Mouse (Mus musculus): ENCODE data around the gene Cxcl10. TPM values are rescaled to one million over a fixed set of nuclear protein-coding genes. Genes with fewer than 3 reads are reported as not detected.
A peak's percentile ranks its signal among the peaks of the same experiment; 100 is the strongest.

Gene Cxcl10
- total RNA-seq (2021): not detected
- long read RNA-seq, experiment 1: 0 reads
- long read RNA-seq, experiment 2: 0 reads

- Histone ChIP-seq H3K4me3 (peak within 1 kb of the TSS; percentile 70), H3K27ac (peak within 1 kb of the TSS; percentile 52; the same call in 1 of the 2 replicates)
- intact Hi-C loops (cut with DNase I): no loop called here
- peak; percentile 64 for DNase-seq
- no peak for TF ChIP-seq CTCF (IDR thresholded peaks at IDR 0.05)
Observed at GRCm38 (mm10) chr5:92348794-92349413, at the start of gene Cxcl10. Gene Cxcl10 (minus strand): TSS chr5:92348889.

- TF ChIP-seq CTCF (IDR thresholded peaks at IDR 0.05): peak; percentile 85
- intact Hi-C loops (cut with DNase I): loop anchor here (5.0 kb wide), 1 partner anchor 86 kb away; the partner anchor contains the start of gene Sdad1
- peak; percentile 84 for DNase-seq
- Histone ChIP-seq H3K27ac (peak overlapping the region; percentile 41), H3K4me3 (peak overlapping the region; percentile 35)
Observed at GRCm38 (mm10) chr5:92398153-92398552, 49.5 kb upstream of the Cxcl10 start.

GRCm38 (mm10) chr5:92396476-92396875 is 47.8 kb upstream of the Cxcl10 start:
- Histone ChIP-seq H3K27ac (peak overlapping the region; percentile 28), H3K4me3 (no peak overlapping the region)
- intact Hi-C loops (cut with DNase I): loop anchor here (5.0 kb wide), 1 partner anchor 84 kb away; the partner anchor contains the start of gene Sdad1
- DNase-seq: no peak
- TF ChIP-seq CTCF (IDR thresholded peaks at IDR 0.05): no peak

- no peak for TF ChIP-seq CTCF (IDR thresholded peaks at IDR 0.05)
- intact Hi-C loops (cut with DNase I): loop anchor here (5.0 kb wide), 1 partner anchor 83 kb away; the partner anchor contains the start of gene Sdad1
- H3K4me3 ChIP-seq: no peak overlapping the region
- DNase-seq: no peak
- H3K27ac ChIP-seq: peak overlapping the region; percentile 38
Observed at GRCm38 (mm10) chr5:92395764-92396163, 47.1 kb upstream of the Cxcl10 start.

- H3K4me3 ChIP-seq: peak overlapping the region; percentile 68
- no peak for TF ChIP-seq CTCF (IDR thresholded peaks at IDR 0.05)
- H3K27ac ChIP-seq: peak overlapping the region; percentile 91
- intact Hi-C loops (cut with DNase I): no loop called here
- DNase-seq: no peak
Observed at GRCm38 (mm10) chr5:92393863-92394262, 45.2 kb upstream of the Cxcl10 start.

GRCm38 (mm10) chr5:92392542-92392941 is 43.9 kb upstream of the Cxcl10 start:
- intact Hi-C loops (cut with DNase I): no loop called here
- peak overlapping the region; percentile 68 for H3K4me3 ChIP-seq

GRCm38 (mm10) chr5:92390615-92391014 is 41.9 kb upstream of the Cxcl10 start:
- Histone ChIP-seq H3K4me3 (peak overlapping the region; percentile 68), H3K27ac (peak overlapping the region; percentile 91)
- TF ChIP-seq CTCF (IDR thresholded peaks at IDR 0.05): no peak
- intact Hi-C loops (cut with DNase I): no loop called here
- DNase-seq: peak; percentile 58

More at GRCm38 (mm10) chr5:92392542-92392941, 43.9 kb upstream of the Cxcl10 start:
- no peak for TF ChIP-seq CTCF (IDR thresholded peaks at IDR 0.05)
- peak overlapping the region; percentile 91 for H3K27ac ChIP-seq
- no peak for DNase-seq

- no peak for DNase-seq
- intact Hi-C loops (cut with DNase I): no loop called here
- Histone ChIP-seq H3K27ac (peak overlapping the region; percentile 91), H3K4me3 (peak overlapping the region; percentile 68)
- TF ChIP-seq CTCF (IDR thresholded peaks at IDR 0.05): no peak
Observed at GRCm38 (mm10) chr5:92389977-92390376, 41.3 kb upstream of the Cxcl10 start.

GRCm38 (mm10) chr5:92387433-92387832 is 38.7 kb upstream of the Cxcl10 start:
- intact Hi-C loops (cut with DNase I): no loop called here
- Histone ChIP-seq H3K4me3 (peak overlapping the region; percentile 68), H3K27ac (peak overlapping the region; percentile 91)
- TF ChIP-seq CTCF (IDR thresholded peaks at IDR 0.05): no peak
- DNase-seq: peak; percentile 73

- Histone ChIP-seq H3K27ac (peak overlapping the region; percentile 91), H3K4me3 (peak overlapping the region; percentile 68)
- DNase-seq: peak; percentile 77
- peak; percentile 56 for TF ChIP-seq CTCF (IDR thresholded peaks at IDR 0.05)
- intact Hi-C loops (cut with DNase I): no loop called here
Observed at GRCm38 (mm10) chr5:92386643-92387042, 38.0 kb upstream of the Cxcl10 start.

- no peak for TF ChIP-seq CTCF (IDR thresholded peaks at IDR 0.05)
- H3K27ac ChIP-seq: peak overlapping the region; percentile 91
- DNase-seq: no peak
- no peak overlapping the region for H3K4me3 ChIP-seq
- intact Hi-C loops (cut with DNase I): no loop called here
Observed at GRCm38 (mm10) chr5:92386102-92386501, 37.4 kb upstream of the Cxcl10 start.

GRCm38 (mm10) chr5:92384855-92385254 is 36.2 kb upstream of the Cxcl10 start:
- Histone ChIP-seq H3K27ac (peak overlapping the region; percentile 13), H3K4me3 (no peak overlapping the region)
- intact Hi-C loops (cut with DNase I): no loop called here
- peak; percentile 69 for TF ChIP-seq CTCF (IDR thresholded peaks at IDR 0.05)
- DNase-seq: no peak

- DNase-seq: peak; percentile 86
Observed at GRCm38 (mm10) chr5:92383747-92384146, 35.1 kb upstream of the Cxcl10 start.

GRCm38 (mm10) chr5:92382349-92382679 is 33.6 kb upstream of the Cxcl10 start:
- intact Hi-C loops (cut with DNase I): no loop called here
- TF ChIP-seq CTCF (IDR thresholded peaks at IDR 0.05): no peak
- H3K4me3 ChIP-seq: no peak overlapping the region

More at GRCm38 (mm10) chr5:92383747-92384146, 35.1 kb upstream of the Cxcl10 start:
- Histone ChIP-seq H3K4me3 (peak overlapping the region; percentile 15; the same call in 1 of the 2 replicates), H3K27ac (peak overlapping the region; percentile 70)
- intact Hi-C loops (cut with DNase I): no loop called here
- no peak for TF ChIP-seq CTCF (IDR thresholded peaks at IDR 0.05)

More at GRCm38 (mm10) chr5:92382349-92382679, 33.6 kb upstream of the Cxcl10 start:
- no peak for DNase-seq
- H3K27ac ChIP-seq: 0 out of 2 replicates have a peak overlapping the region, but pooled peaks have one; percentile 5
